Mouse (Mus musculus) midbrain, embryonic 15.5 days (tissue): ENCODE measurements around the gene Polr2c. TPM values are rescaled to one million over a fixed set of nuclear protein-coding genes. Genes with fewer than 3 reads are reported as not detected.

Source experiments
- ATAC-seq: fragments of 200-750 bp; cut with Nextera tagmentation; replicated peaks from 2 replicates; pipeline ENCODE4 v1.8.0; 2017; ENCODE audit warnings: moderate TSS enrichment
- H3K27ac ChIP-seq: fragments of 300-500 bp; sonication (generic); 2 replicates; pipeline ENCODE4 v1.5.1; 2015; ENCODE audit warnings: mild to moderate bottlenecking, inconsistent platforms
- H3K27me3 ChIP-seq: fragments of 300-500 bp; sonication (generic); replicated peaks from 2 replicates; pipeline ENCODE4 v1.6.1; 2015; ENCODE audit warnings: inconsistent platforms
- H3K36me3 ChIP-seq: fragments of 300-500 bp; sonication (generic); replicated peaks from 2 replicates; pipeline ENCODE4 v1.6.1; 2015; ENCODE audit warnings: inconsistent platforms
- H3K4me1 ChIP-seq: fragments of 300-500 bp; sonication (generic); 2 replicates; pipeline ENCODE4 v1.6.1; 2015; ENCODE audit warnings: inconsistent platforms
- H3K4me2 ChIP-seq: fragments of 300-500 bp; sonication (generic); 2 replicates; pipeline ENCODE4 v1.6.1; 2015; ENCODE audit warnings: inconsistent platforms, mild to moderate bottlenecking, moderate library complexity
- H3K4me3 ChIP-seq: fragments of 300-500 bp; sonication (generic); 2 replicates; pipeline ENCODE4 v1.5.1; 2015; ENCODE audit warnings: mild to moderate bottlenecking, inconsistent platforms
- H3K9ac ChIP-seq: fragments of 300-500 bp; sonication (generic); 2 replicates; pipeline ENCODE4 v1.6.1; 2015; ENCODE audit warnings: mild to moderate bottlenecking, inconsistent platforms
- H3K9me3 ChIP-seq: fragments of 300-500 bp; sonication (generic); 2 replicates; pipeline ENCODE4 v1.6.1; 2016; ENCODE audit warnings: inconsistent platforms
- WGBS: fragments of 180-500 bp; shearing (Covaris S2); methylation state at CpG from one replicate; pipeline ENCODE4 v1.1.7; 2015; ENCODE audit warnings: mixed read lengths; 5-methylcytosine and 5-hydroxymethylcytosine counted together
- polyA plus RNA-seq: library from polyadenylated mRNA; unstranded; fragments of >200 nt; fragmentation: Nextera tagmentation; extraction: Ambion mirVana; gene quantifications from 2 replicates; pipeline ENCODE4 v1.2.1, GENCODE M21; 2015

Gene Polr2c
- polyA plus RNA-seq, 1 experiment from 2014 or later = 117 TPM

- H3K4me1 ChIP-seq = 0 out of 2 replicates have a peak, but pooled peaks cover 4% of the 10 kb centered on the region
- ATAC-seq = no peak
- H3K4me3 ChIP-seq = no peak overlapping the region
- H3K27me3 ChIP-seq = no peaks in the 10 kb centered on the region
- H3K36me3 ChIP-seq = no peaks in the 10 kb centered on the region
- WGBS = 24% methylated on average over 5 of the region's 5 CpGs
- no peak overlapping the region for H3K4me2 ChIP-seq
- H3K9me3 ChIP-seq = no peaks in the 10 kb centered on the region
- H3K27ac ChIP-seq = no peak overlapping the region
- no peak overlapping the region for H3K9ac ChIP-seq
Observed at GRCm38 (mm10) chr8:94901031-94901430, 43.8 kb downstream of the Polr2c start.

- WGBS = 58% methylated on average over 12 of the region's 12 CpGs
- Histone ChIP-seq H3K27ac (no peak overlapping the region), H3K4me2 (no peak overlapping the region), H3K27me3 (no peaks in the 10 kb centered on the region), H3K9ac (no peak overlapping the region), H3K36me3 (no peaks in the 10 kb centered on the region), H3K4me3 (no peak overlapping the region), H3K4me1 (0 out of 2 replicates have a peak, but pooled peaks cover 4% of the 10 kb centered on the region), H3K9me3 (no peaks in the 10 kb centered on the region)
- ATAC-seq = no peak
Observed at GRCm38 (mm10) chr8:94903709-94904108, 46.5 kb downstream of the Polr2c start.

DNA sequence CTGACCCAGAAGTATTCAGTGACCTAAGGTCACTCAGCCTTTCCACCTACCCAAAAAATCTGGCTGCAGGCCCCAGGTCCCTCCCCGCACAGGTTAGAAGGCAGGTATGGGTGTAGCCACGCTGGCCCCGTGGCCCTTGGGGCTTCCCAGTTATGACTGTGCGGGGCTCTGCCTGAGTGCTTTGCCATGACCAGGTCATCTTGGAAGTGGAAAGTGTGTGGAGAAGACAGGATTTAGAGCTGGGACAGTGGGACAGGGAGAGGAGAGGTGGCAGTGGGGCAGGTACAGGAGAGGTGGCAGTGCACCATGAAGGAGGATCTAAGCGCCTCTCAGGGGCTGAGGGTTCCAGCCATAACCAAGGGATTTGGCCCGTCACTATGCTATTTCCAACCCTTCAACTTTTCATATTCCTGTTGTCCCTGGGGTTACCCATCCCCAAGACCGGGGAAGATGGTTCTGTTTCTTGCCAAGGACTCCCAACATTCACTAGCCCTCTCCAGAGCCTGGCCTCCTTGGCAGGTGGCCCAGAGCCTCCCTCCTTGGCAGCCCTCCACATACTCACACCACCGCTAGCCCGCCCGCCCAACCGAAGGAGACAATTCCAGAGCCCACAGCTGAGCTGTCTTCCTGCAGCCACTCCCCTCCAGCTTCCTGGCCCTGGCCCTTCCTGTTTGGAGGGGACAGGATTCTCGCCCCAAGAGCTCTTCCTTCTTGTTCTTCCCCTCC is 47.4 kb downstream of the Polr2c start:
- 0 out of 2 replicates have a peak, but pooled peaks cover 4% of the 10 kb centered on the region for H3K4me1 ChIP-seq
- WGBS = 75% methylated on average over 12 of the region's 12 CpGs
- H3K27me3 ChIP-seq = no peaks in the 10 kb centered on the region
- 0 out of 2 replicates have a peak, but pooled peaks have one; percentile 43 for ATAC-seq
- H3K4me2 ChIP-seq = no peak overlapping the region
- H3K9me3 ChIP-seq = no peaks in the 10 kb centered on the region
- no peak overlapping the region for H3K4me3 ChIP-seq
- no peaks in the 10 kb centered on the region for H3K36me3 ChIP-seq
- H3K9ac ChIP-seq = no peak overlapping the region
- H3K27ac ChIP-seq = no peak overlapping the region

DNA sequence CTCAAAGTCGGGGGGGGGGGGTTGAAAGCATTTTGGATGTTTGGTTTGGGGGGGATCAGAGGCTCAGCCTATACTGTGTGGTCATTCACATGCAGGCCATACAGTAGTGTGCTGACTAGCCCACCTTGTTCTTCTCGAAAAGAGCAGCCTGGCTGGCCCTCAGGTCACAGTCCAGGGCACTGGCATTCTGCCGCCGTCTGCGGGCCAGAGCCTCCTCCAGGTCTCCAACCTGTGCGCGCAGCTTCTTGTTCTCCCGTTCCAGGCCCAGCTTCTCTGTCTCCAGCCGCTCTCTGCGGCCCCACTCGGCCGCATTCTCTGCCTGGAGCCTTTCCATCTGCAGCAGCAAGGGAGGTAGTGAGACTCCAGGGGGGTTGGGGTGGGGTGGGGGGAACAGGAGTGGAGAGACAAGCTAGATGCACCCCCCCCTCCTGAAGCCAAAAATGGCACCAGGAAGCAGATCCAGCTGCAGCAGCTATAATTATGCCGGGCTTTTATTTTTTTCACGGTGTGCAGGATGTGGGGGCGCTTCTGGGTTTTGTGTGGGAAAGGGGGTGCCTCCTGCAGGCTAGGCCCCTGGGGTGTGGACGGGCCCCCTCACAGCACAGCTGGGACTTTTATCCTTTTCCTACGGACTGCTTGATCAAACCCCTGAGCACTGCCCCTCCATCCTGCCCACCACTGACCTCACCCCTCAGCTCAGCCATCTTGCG is 50.5 kb downstream of the Polr2c start:
- H3K27ac ChIP-seq = no peak overlapping the region
- H3K9ac ChIP-seq = no peak overlapping the region
- 75% methylated on average over 18 of the region's 18 CpGs for WGBS
- no peaks in the 10 kb centered on the region for H3K9me3 ChIP-seq
- H3K4me2 ChIP-seq = no peak overlapping the region
- peaks cover 6% of the 10 kb centered on the region for H3K27me3 ChIP-seq
- H3K4me1 ChIP-seq = peaks cover 4% of the 10 kb centered on the region; the same call in 1 of the 2 replicates
- ATAC-seq = no peak
- no peak overlapping the region for H3K4me3 ChIP-seq
- H3K36me3 ChIP-seq = no peaks in the 10 kb centered on the region

DNA sequence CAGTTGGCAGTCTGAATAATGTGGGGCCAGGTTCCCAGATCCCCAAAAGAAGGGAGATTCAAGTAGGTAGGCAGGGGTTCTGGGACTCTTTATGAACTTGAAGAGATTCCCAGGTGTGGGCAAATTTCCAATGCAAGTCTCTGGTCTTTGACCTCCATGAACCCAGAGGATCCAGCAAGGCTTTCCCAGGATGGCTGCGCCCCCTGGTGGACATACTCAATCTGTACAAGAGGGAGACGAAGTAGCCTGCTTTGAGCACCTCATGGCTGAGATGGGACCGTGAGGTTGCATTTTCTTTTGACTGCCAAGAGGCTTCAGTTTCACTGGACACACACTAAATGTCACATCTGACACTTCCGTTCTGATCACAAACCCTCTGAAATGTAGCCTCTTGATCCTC is 51.6 kb downstream of the Polr2c start:
- Histone ChIP-seq H3K4me1 (peaks cover 12% of the 10 kb centered on the region), H3K9ac (no peak overlapping the region), H3K9me3 (no peaks in the 10 kb centered on the region), H3K27ac (no peak overlapping the region), H3K27me3 (peaks cover 17% of the 10 kb centered on the region), H3K4me3 (no peak overlapping the region), H3K36me3 (no peaks in the 10 kb centered on the region), H3K4me2 (no peak overlapping the region)
- ATAC-seq = no peak
- 12% methylated on average over 4 of the region's 4 CpGs for WGBS

- H3K4me1 ChIP-seq = peaks cover 31% of the 10 kb centered on the region
- peak; percentile 57 for ATAC-seq
- H3K9ac ChIP-seq = peak overlapping the region; percentile 25
- H3K4me3 ChIP-seq = peak overlapping the region; percentile 44
- H3K27me3 ChIP-seq = peaks cover 47% of the 10 kb centered on the region
- H3K9me3 ChIP-seq = no peaks in the 10 kb centered on the region
- peak overlapping the region; percentile 72 for H3K4me2 ChIP-seq
- no peaks in the 10 kb centered on the region for H3K36me3 ChIP-seq
- H3K27ac ChIP-seq = no peak overlapping the region
- WGBS = 5% methylated on average over 77 of the region's 77 CpGs
Observed at GRCm38 (mm10) chr8:94913061-94913660, 55.9 kb downstream of the Polr2c start.

DNA sequence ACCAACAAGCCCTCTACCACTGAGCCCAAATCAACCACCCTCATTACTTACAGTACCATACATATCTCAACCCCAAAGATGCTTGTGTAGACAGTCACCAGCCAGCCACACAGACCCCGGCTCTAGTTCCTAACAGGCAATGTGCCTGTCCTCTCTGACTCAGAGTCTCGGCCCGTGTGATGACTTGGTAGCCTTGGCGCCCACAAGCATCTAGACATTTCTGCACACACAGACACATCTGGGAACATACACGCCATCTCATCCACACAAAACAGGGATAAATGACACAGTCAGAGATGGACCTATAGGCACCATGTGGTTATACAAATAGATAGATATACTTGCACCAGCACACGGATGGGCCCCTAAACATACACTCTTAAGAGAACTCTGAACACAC is 57.0 kb downstream of the Polr2c start:
- ATAC-seq = no peak
- H3K27ac ChIP-seq = no peak overlapping the region
- WGBS = 90% methylated on average over 6 of the region's 6 CpGs
- H3K27me3 ChIP-seq = peaks cover 57% of the 10 kb centered on the region
- H3K9me3 ChIP-seq = no peaks in the 10 kb centered on the region
- H3K9ac ChIP-seq = no peak overlapping the region
- no peak overlapping the region for H3K4me3 ChIP-seq
- peaks cover 32% of the 10 kb centered on the region for H3K4me1 ChIP-seq
- H3K36me3 ChIP-seq = no peaks in the 10 kb centered on the region
- no peak overlapping the region for H3K4me2 ChIP-seq

DNA sequence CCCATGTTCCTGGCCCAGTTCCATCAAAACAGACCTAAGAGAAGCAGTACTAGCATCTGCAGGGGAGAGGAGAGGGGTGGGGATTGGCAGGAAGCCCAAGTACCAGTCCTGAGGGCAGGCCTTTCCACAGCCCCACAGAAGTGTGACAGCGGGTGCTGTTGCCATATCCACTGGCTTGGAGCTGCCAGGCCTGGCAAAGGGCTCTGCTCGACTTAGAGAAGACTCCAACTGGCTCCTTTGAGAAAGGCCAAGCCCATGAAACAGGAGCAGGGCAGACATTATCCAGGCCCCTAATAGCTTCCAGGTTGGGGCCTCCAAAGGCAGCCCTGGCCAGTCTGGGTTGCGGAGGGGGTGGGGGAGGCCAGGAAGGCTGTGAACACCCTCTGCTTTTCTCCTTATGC is 57.5 kb downstream of the Polr2c start:
- no peak for ATAC-seq
- no peaks in the 10 kb centered on the region for H3K36me3 ChIP-seq
- no peak overlapping the region for H3K4me3 ChIP-seq
- 62% methylated on average over 3 of the region's 3 CpGs for WGBS
- peaks cover 32% of the 10 kb centered on the region for H3K4me1 ChIP-seq
- H3K9ac ChIP-seq = no peak overlapping the region
- H3K27me3 ChIP-seq = peaks cover 60% of the 10 kb centered on the region
- no peak overlapping the region for H3K27ac ChIP-seq
- no peak overlapping the region for H3K4me2 ChIP-seq
- no peaks in the 10 kb centered on the region for H3K9me3 ChIP-seq

GRCm38 (mm10) chr8:94916311-94916959 is 59.2 kb downstream of the Polr2c start:
- Histone ChIP-seq H3K36me3 (no peaks in the 10 kb centered on the region), H3K4me2 (peak overlapping the region; percentile 90), H3K4me3 (peak overlapping the region; percentile 51; the same call in 1 of the 2 replicates), H3K9me3 (no peaks in the 10 kb centered on the region), H3K27ac (no peak overlapping the region), H3K4me1 (peaks cover 32% of the 10 kb centered on the region), H3K27me3 (peaks cover 60% of the 10 kb centered on the region), H3K9ac (no peak overlapping the region)
- WGBS = 42% methylated on average over 9 of the region's 9 CpGs
- ATAC-seq = no peak

- 4% methylated on average over 10 of the region's 10 CpGs for WGBS
- H3K4me2 ChIP-seq = peak overlapping the region; percentile 90
- H3K4me1 ChIP-seq = peaks cover 32% of the 10 kb centered on the region
- no peak overlapping the region for H3K27ac ChIP-seq
- peak; percentile 1; the same call in 1 of the 2 replicates for ATAC-seq
- H3K9ac ChIP-seq = peak overlapping the region; percentile 11; the same call in 1 of the 2 replicates
- no peaks in the 10 kb centered on the region for H3K36me3 ChIP-seq
- peaks cover 60% of the 10 kb centered on the region for H3K27me3 ChIP-seq
- no peaks in the 10 kb centered on the region for H3K9me3 ChIP-seq
- H3K4me3 ChIP-seq = peak overlapping the region; percentile 51
Observed at GRCm38 (mm10) chr8:94916960-94917324, 59.7 kb downstream of the Polr2c start.

DNA sequence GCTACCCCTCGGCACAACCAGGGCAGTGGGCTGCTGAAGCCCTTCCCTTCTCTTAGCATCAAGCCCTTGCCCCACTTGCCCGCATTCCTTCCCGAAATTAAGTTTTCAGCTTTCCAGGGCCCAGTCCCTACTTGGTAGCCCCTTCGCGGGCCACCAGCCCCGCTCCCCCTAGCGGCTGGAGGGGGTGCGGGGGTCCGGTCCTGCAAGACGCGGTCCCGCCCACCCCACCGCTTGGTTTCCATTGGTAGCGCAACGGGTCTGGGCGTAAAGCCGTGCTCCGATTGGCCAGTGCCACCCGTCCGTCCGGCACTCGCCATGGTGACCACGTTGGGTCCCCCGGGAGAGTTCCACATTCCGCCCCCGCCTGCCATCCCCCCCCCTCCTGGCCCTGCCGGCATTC is 60.1 kb downstream of the Polr2c start:
- H3K4me1 ChIP-seq = peaks cover 32% of the 10 kb centered on the region
- no peaks in the 10 kb centered on the region for H3K36me3 ChIP-seq
- WGBS = under 1% methylated on average over 24 of the region's 27 CpGs
- H3K4me3 ChIP-seq = peak overlapping the region; percentile 51
- peak overlapping the region; percentile 16 for H3K9ac ChIP-seq
- H3K9me3 ChIP-seq = no peaks in the 10 kb centered on the region
- peak; percentile 90 for ATAC-seq
- peak overlapping the region; percentile 90 for H3K4me2 ChIP-seq
- H3K27me3 ChIP-seq = peaks cover 58% of the 10 kb centered on the region
- peak overlapping the region; percentile 34; the same call in 1 of the 2 replicates for H3K27ac ChIP-seq
